Mouse (Mus musculus): ENCODE results near the gene Poldip3.

Poldip3 gene

DNA sequence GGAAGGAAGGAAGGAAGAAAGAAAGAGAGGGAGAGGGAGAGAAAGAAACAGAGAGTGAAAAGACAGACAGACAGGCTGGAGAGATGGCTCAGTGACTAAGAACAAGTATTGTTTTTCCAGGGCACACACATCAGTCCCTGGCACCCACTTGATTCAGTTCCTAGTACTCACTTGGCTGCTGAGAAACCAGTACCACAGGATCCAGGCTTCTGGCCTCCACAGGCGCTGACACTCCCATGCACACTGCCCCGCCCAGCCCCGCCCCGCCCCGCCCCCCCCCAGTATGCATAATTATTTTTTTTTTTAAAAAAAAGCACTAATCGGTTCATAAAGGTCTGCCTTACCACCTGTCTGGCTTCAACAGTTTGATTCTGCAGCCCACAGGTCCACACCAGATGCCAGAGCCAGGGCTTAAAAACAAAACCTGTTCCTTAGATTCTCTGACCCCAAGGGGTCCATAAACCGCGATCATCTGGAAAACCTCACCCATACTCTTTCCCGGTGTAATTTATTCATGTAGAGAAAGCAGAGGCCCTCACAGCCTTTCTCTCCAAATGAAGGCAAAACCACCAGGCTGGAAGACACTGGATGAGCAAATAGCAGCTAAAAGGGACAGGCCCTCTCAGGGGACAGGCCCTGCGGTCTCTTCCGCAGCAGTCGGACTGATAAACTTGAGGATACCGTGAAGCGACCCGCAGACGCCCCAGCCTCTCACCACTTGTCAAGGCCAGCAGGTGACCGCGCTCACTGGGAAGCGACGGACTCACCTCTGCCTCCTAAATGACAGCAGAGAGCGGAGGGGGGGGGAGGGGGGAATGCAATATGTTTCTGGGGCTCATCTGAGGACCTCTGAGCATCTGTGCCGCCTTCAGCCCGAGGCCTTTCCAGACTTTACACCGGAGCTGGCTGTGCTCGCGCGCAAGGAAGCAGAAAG lies 60.4 kb downstream of the Poldip3 start:
- DNase-seq (ENCODE audit: low spot score) = no peak

DNA sequence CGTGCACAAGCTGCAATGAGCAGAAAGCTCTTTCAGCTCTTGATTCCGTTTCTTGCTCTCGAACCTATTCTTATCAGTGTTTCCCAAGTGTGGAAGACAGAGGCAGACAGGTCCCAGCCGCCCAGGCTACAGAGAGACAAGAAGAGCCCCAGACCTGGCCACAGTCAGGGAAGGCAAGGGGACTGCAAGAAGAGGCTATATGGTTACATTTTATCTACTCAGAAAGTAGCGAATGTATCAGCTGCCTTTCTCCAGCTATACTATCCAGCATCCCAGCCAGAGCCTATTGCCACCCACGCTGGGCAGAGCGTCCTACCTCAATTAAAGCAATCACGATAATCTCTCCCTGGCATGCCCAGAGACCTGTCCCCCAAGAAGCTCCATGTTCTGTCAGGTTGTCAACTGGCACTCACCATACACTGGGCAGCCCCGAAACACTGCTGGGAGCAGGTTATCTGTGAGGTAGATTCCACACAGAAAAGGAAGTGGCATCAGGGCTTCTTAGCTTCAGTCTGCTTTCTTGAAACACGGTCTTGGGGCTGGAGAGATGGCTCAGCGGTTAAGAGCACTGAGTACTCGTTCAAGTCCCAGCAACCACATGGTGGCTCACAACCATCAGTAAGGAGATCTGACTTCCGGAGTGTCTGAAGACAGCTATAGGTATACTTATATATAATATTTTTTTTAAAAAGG lies 62.4 kb downstream of the Poldip3 start:
- no peak for DNase-seq (ENCODE audit: low spot score)

DNA sequence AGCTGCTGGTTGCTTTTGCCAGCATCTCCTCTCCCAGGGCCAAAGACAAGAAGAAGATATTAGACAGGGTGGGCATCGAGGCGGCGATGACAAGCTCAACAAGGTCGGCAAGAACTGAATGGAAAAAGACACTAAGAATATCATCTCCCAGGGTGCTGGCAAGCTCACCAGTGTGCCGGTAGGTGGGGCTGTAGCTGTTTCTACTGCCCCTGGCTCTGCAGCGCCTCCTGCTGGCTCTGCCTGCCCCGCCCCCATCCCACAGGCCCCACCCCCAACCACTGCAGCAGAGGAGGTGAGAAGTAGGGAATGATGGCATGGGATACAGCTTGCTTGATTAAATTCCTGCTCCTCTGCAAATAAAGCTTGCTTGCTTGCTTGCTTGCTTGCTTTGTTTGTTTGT lies 63.3 kb downstream of the Poldip3 start:
- peak; percentile 86 for DNase-seq (ENCODE audit: low spot score)

DNA sequence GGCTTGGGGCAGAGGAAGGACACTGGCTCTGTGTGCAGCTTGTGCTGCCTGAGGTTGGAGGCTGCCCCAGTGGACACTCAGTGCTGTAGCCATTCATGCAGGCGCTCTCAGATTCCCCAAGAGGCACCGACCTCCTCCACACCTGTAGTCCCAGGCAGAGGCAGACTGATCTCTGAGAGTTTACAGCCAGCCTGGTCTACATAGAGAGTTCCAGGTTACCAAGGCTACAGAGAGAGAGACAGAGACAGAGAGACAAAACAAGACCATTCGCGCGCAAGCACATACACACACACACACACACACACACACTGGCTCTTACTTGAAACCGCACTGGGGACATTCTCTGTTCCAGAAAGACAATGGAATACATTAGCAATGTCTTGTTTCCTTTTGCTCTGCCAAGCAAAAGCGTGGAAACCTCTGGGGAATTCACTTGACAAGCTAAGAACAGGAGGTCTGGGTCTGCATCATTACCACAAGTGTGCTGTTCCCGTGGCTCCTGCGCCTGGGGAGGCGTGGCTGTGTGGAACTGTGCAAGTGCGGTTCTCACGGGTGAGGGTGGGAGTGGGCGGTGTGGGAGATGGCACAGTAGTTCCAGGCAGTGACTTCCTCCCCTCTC lies 65.1 kb downstream of the Poldip3 start:
- no peak for DNase-seq (ENCODE audit: low spot score)

DNA sequence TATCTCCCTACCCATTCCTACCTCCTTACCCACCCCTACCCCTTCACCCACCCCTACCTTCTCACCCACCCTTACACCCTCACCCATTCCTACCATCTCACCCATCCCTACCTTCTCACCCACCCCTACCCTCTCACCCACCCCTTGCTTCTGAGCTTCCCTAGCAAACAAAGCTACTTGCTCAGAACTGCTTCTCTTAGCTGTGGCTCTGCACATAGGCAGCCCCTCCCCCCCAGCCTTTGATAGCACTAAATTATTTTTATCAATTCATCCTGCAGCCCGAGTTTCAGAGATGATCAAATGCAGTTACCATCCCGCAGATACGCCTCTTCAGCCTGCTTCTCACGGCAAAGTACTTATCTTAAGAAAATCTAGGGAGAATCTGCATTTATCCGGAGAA lies 65.7 kb downstream of the Poldip3 start:
- DNase-seq (ENCODE audit: low spot score) = no peak

Data from testis, postnatal 10 days (tissue).